12 mouse cellular contexts compared by ENCODE assay signal in the genomic region with DNA sequence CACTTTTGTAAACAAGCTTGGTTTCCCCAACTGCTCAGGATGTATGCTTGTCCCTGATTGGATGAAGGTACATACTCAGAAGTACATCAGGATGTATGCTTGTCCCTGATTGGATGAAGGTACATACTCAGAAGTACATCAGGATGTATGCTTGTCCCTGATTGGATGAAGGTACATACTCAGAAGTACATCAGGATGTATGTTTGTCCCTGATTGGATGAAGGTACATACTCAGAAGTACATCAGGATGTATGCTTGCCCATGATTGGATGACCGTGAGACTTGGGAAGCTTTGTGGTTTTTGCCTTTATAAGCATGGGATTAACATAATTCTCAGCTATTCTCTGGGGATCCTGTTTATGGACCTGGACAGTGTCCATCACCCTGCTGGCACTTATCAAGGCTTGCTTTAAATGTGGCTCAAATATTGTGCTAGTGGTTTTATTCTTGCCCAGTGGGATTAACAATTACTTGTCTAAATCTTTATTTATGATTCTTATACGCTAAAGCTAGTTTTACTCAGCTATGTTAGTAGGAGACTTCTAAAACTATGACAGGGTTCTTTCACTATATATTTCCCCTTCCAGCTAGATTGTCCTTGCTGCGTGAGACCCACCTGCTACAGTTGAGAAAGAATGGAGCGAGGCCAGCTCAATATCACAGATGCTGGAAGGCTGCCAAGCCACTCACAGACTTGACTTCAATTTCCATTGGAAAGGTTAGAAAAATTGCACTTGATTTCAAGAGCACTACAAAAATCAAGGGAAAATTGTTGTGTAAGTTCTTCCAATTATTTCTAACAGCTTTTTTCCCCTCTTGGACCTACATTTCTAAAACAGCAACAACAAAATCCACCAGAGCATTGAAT. TPM values are rescaled to one million over a fixed set of nuclear protein-coding genes. Genes with fewer than 3 reads are reported as not detected.
DNase-seq lines count a peak whose midpoint lies in the region; ATAC-seq and TF ChIP-seq lines count a peak whose summit lies in the region.
"Had no signal": no experiment of that assay in that cellular context is flagged by ENCODE, and none has a peak within 500 bp of the region (broad histone marks: within the 10 kb centered on the region; RNA-seq: fewer than 3 reads in every experiment).

No protein-coding gene starts in this region.

- no peaks in the 10 kb centered on the region for H3K9me3 ChIP-seq in heart, postnatal 0 days (replicated peaks; ENCODE audit: control insufficient read depth, low read length)
- H3K9me3 ChIP-seq in midbrain, embryonic 14.5 days (ENCODE audit: control insufficient read depth, low read length) = no peaks in the 10 kb centered on the region
- H3K9me3 ChIP-seq in midbrain, embryonic 10.5 days (replicated peaks) = no peaks in the 10 kb centered on the region; the same call in 1 of the 2 replicates
- H3K9me3 ChIP-seq in intestine, embryonic 16.5 days (ENCODE audit: control insufficient read depth, low read length) = no peaks in the 10 kb centered on the region; the same call in 1 of the 2 replicates
- H3K9me3 ChIP-seq: heart, embryonic 13.5 days had no signal

- TF ChIP-seq CTCF in heart, postnatal 0 days (IDR thresholded peaks at IDR 0.05; ENCODE audit: low read depth) = no peak
- no peak for TF ChIP-seq CTCF in brain, embryonic 14.5 days (IDR thresholded peaks at IDR 0.05; ENCODE audit: borderline replicate concordance, extremely low read depth, insufficient read depth, insufficient read length)

- TF ChIP-seq EP300 in heart, postnatal 0 days (IDR thresholded peaks at IDR 0.05; ENCODE audit: low read depth) = no peak

- no peaks in the 10 kb centered on the region for H3K27me3 ChIP-seq in heart, postnatal 0 days (ENCODE audit: control insufficient read depth, insufficient read depth, low read length)
- H3K27me3 ChIP-seq in midbrain, embryonic 14.5 days (ENCODE audit: control insufficient read depth, insufficient read depth, low read length) = no peaks in the 10 kb centered on the region
- H3K27me3 ChIP-seq in midbrain, embryonic 10.5 days (ENCODE audit: low read depth, poor library complexity, severe bottlenecking) = no peaks in the 10 kb centered on the region
- no peaks in the 10 kb centered on the region for H3K27me3 ChIP-seq in intestine, embryonic 16.5 days (replicated peaks; ENCODE audit: control insufficient read depth, insufficient read depth, low read length)
- H3K27me3 ChIP-seq: CH12.LX; heart, embryonic 13.5 days had no signal

- no peak for TF ChIP-seq POLR2A in brain, embryonic 14.5 days (IDR thresholded peaks at IDR 0.05; ENCODE audit: borderline replicate concordance, extremely low read depth, insufficient read depth, insufficient read length, poor library complexity, severe bottlenecking)

- H3K27ac ChIP-seq in heart, postnatal 0 days (ENCODE audit: low read depth) = no peak overlapping the region
- no peak overlapping the region for H3K27ac ChIP-seq in midbrain, embryonic 14.5 days (replicated peaks; ENCODE audit: low read depth, low read length)
- H3K27ac ChIP-seq in midbrain, embryonic 10.5 days (replicated peaks) = no peak overlapping the region
- no peak overlapping the region for H3K27ac ChIP-seq in intestine, embryonic 16.5 days (ENCODE audit: low read length)
- H3K27ac ChIP-seq: heart, embryonic 13.5 days; macrophage had no signal

- DNase-seq in heart, postnatal 0 days (ENCODE audit: low spot score) = peak; percentile 30
- no peak for DNase-seq in heart, adult 9 months (ENCODE audit: low spot score in 2 of 2)
- DNase-seq in midbrain, embryonic 14.5 days = peak; percentile 56
- no peak for DNase-seq in midbrain, embryonic 10.5 days (ENCODE audit: low spot score)
- DNase-seq in brain, embryonic 14.5 days (ENCODE audit: low read depth) = peak; percentile 77
- peak; percentile 68 for DNase-seq in lung, postnatal 10 days

- H3K9ac ChIP-seq in heart, postnatal 0 days (replicated peaks; ENCODE audit: low read depth, low read length) = no peak overlapping the region
- no peak overlapping the region for H3K9ac ChIP-seq in midbrain, embryonic 14.5 days (replicated peaks; ENCODE audit: low read length)
- no peak overlapping the region for H3K9ac ChIP-seq in intestine, embryonic 16.5 days (ENCODE audit: low read depth, low read length)
- H3K9ac ChIP-seq: heart, embryonic 13.5 days had no signal

- peaks cover 6% of the 10 kb centered on the region; the same call in 1 of the 2 replicates for H3K4me1 ChIP-seq in heart, postnatal 0 days (ENCODE audit: control insufficient read depth, insufficient read depth)
- H3K4me1 ChIP-seq in midbrain, embryonic 14.5 days (ENCODE audit: control insufficient read depth, insufficient read depth, low read length) = no peaks in the 10 kb centered on the region
- peaks cover 9% of the 10 kb centered on the region for H3K4me1 ChIP-seq in midbrain, embryonic 10.5 days
- H3K4me1 ChIP-seq in intestine, embryonic 16.5 days (ENCODE audit: control insufficient read depth, insufficient read depth, low read length) = no peaks in the 10 kb centered on the region

- WGBS in heart, postnatal 0 days = 41% methylated on average over 4 of the region's 4 CpGs
- WGBS in midbrain, embryonic 14.5 days = 72% methylated on average over 4 of the region's 4 CpGs
- WGBS in midbrain, embryonic 10.5 days = 88% methylated on average over 4 of the region's 4 CpGs
- WGBS in intestine, embryonic 16.5 days = 57% methylated on average over 4 of the region's 4 CpGs

- no peak overlapping the region for H3K4me2 ChIP-seq in heart, postnatal 0 days (ENCODE audit: low read depth, low read length)
- H3K4me2 ChIP-seq in midbrain, embryonic 14.5 days (ENCODE audit: low read length) = no peak overlapping the region
- H3K4me2 ChIP-seq in intestine, embryonic 16.5 days (ENCODE audit: low read depth, low read length) = no peak overlapping the region
- H3K4me2 ChIP-seq: heart, embryonic 13.5 days had no signal

- no peaks in the 10 kb centered on the region for H3K36me3 ChIP-seq in heart, postnatal 0 days (replicated peaks; ENCODE audit: control insufficient read depth, insufficient read depth, low read length)
- H3K36me3 ChIP-seq in midbrain, embryonic 14.5 days (ENCODE audit: control insufficient read depth, insufficient read depth, low read length) = no peaks in the 10 kb centered on the region
- H3K36me3 ChIP-seq in midbrain, embryonic 10.5 days = no peaks in the 10 kb centered on the region
- H3K36me3 ChIP-seq in intestine, embryonic 16.5 days (ENCODE audit: control insufficient read depth, insufficient read depth, low read length) = no peaks in the 10 kb centered on the region
- H3K36me3 ChIP-seq: heart, embryonic 13.5 days had no signal

- H3K4me3 ChIP-seq in heart, postnatal 0 days (ENCODE audit: low read depth, low read length) = no peak overlapping the region
- no peak overlapping the region for H3K4me3 ChIP-seq in midbrain, embryonic 14.5 days (replicated peaks; ENCODE audit: low read depth, low read length)
- H3K4me3 ChIP-seq in midbrain, embryonic 10.5 days = no peak overlapping the region
- H3K4me3 ChIP-seq in intestine, embryonic 16.5 days (ENCODE audit: low read length) = no peak overlapping the region
- H3K4me3 ChIP-seq: heart, embryonic 13.5 days had no signal

- ATAC-seq in heart, postnatal 0 days (ENCODE audit: insufficient read depth, low read depth) = no peak
- no peak for ATAC-seq in midbrain, embryonic 14.5 days (ENCODE audit: low FRiP score, low TSS enrichment)
- no peak for ATAC-seq in megakaryocyte, adult 5-6 weeks (ENCODE audit: poor library complexity, severe bottlenecking)
- no peak for ATAC-seq in intestine, embryonic 16.5 days

RNA-seq across cellular contexts. Expression of gene Mccc1, which starts 3.8 kb away (rescaled TPM):
- total RNA-seq in heart, postnatal 0 days (2014; rRNA removed; ENCODE audit: low replicate concordance) = 8.6 and 22.2 TPM in 2 replicates
- polyA plus RNA-seq in heart, postnatal 0 days (2015; fragmentation: Nextera tagmentation; extraction: Ambion mirVana) = 77.0 and 79.3 TPM in 2 replicates
- polyA plus RNA-seq in midbrain, embryonic 14.5 days (2014; fragmentation: Nextera tagmentation; extraction: Ambion mirVana) = 20.1 and 25.7 TPM in 2 replicates
- 35.8 and 37.6 TPM in 2 replicates for polyA plus RNA-seq in midbrain, embryonic 10.5 days (2016; fragmentation: Nextera tagmentation; extraction: Ambion mirVana)
- polyA plus RNA-seq in brain, embryonic 14.5 days (2012; rRNA removed) = 20.5 and 21.2 TPM in 2 replicates
- total RNA-seq in megakaryocyte, adult 5-6 weeks (2015) = 14.4 and 17.9 TPM in 2 replicates
- total RNA-seq in megakaryocyte, adult 5-6 weeks (2017) = 5.0 and 5.5 TPM in 2 replicates
- polyA plus RNA-seq in intestine, embryonic 16.5 days (2015; fragmentation: Nextera tagmentation; extraction: Ambion mirVana) = 42.5 and 45.2 TPM in 2 replicates

RNA-seq across cellular contexts. Expression of gene Ccdc144b, which starts 49.1 kb away (rescaled TPM):
- total RNA-seq in heart, postnatal 0 days (2014; rRNA removed; ENCODE audit: low replicate concordance) = not detected in 2 replicates
- 0.04 TPM in 2 replicates for polyA plus RNA-seq in heart, postnatal 0 days (2015; fragmentation: Nextera tagmentation; extraction: Ambion mirVana)
- not detected in 2 replicates for polyA plus RNA-seq in midbrain, embryonic 14.5 days (2014; fragmentation: Nextera tagmentation; extraction: Ambion mirVana)
- polyA plus RNA-seq in midbrain, embryonic 10.5 days (2016; fragmentation: Nextera tagmentation; extraction: Ambion mirVana) = not detected in 2 replicates
- polyA plus RNA-seq in brain, embryonic 14.5 days (2012; rRNA removed) = not detected in 2 replicates
- not detected in 2 replicates for total RNA-seq in megakaryocyte, adult 5-6 weeks (2015)
- total RNA-seq in megakaryocyte, adult 5-6 weeks (2017) = 0.07 TPM in 1 of 2 replicates, not detected in the other
- not detected in 2 replicates for polyA plus RNA-seq in intestine, embryonic 16.5 days (2015; fragmentation: Nextera tagmentation; extraction: Ambion mirVana)
- total RNA-seq: CH12.LX; layer of hippocampus, adult 8-10 months had no signal
- polyA plus RNA-seq: macrophage had no signal

Comparison
In these comparisons a context has a peak if more than half of its experiments do, and no peak if none do; other contexts are left out.
1. DNase-seq: peak in heart, postnatal 0 days (single experiment), midbrain, embryonic 14.5 days (single experiment), brain, embryonic 14.5 days (single experiment) and lung, postnatal 10 days (single experiment); none in heart, adult 9 months (0 of 2) and midbrain, embryonic 10.5 days (single experiment).